Mouse (Mus musculus) G1E (cell line): ENCODE data around the gene Pdcd11.

ENCODE experiments used
- CTCF ChIP-seq: IDR thresholded peaks from 2 replicates; pipeline ENCODE4 v1.5.1; 2012; ENCODE audit warnings: low read depth, low read length, inconsistent platforms, mixed read lengths
- GATA1 ChIP-seq: IDR thresholded peaks from 2 replicates; pipeline ENCODE4 v1.6.1; 2012; ENCODE audit warnings: borderline replicate concordance, low read length, inconsistent platforms, mixed read lengths
- GATA2 ChIP-seq: IDR thresholded peaks from 2 replicates; pipeline ENCODE4 v1.6.1; 2012; ENCODE audit warnings: low read depth, low read length, inconsistent platforms, borderline replicate concordance
- POLR2AphosphoS5 ChIP-seq: IDR thresholded peaks from 2 replicates; pipeline ENCODE4 v1.6.1; 2012; ENCODE audit warnings: low read depth, low read length, inconsistent platforms; ENCODE audit not compliant: insufficient replicate concordance
- TAL1 ChIP-seq: conservative IDR thresholded peaks from 2 replicates; pipeline ENCODE4 v1.6.1; 2012; ENCODE audit warnings: low read depth, low read length, inconsistent platforms, mixed read lengths

DNA sequence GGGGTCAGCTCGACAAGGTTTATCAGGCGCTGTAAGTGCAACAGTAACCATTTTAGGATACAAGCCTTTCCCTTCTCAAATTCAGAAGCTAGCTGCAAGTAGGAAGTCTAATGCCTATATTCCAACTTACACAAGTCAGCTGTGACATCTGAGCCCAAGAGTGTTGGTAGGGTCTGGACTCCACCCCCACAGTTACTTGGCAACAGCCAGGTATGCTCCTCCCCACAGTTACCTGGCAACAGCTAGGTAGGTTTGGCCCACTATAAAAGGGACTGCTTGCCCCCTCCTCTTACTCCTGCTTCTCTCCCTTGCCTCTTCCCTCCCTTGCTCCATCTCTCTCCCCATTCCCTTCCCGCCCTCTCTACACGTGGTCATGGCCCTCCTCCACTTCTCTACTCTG is 41.5 kb upstream of the Pdcd11 start:
- TF ChIP-seq CTCF (no peak), GATA1 (no peak), POLR2AphosphoS5 (no peak), TAL1 (no peak), GATA2 (no peak)
